ENCODE assay signal across 8 mouse cellular contexts in the genomic region with DNA sequence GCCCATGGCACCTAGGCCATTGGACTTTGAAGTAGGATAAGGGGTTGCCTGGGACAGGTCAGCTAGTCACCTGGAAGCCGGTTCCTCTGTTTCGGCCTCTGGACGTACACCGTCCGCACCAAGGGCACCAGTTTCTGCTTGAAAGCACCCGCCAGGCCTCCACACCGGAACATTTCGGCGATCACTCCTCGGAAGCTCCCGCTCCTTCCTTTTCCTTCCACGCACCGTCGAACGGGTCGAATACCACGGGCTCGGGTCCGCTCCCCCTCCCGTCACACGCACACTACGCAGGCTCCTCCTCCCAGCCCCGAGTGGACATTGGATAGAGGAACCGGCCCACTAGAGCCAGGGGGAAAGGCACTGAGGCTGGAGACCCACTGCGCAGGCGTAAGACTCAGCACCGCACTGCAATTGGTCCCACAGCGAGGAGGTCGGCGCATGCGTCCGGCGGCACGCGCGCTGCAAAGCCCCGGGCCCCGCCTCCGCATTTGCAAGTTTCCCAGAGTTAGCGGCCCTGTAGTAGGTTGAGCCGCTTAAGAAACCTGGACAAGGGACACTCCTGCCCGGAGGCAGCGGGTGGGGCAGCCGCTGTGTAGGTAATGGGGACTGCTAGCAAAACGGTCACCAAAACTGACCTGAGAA. TPM values are rescaled to one million over a fixed set of nuclear protein-coding genes. Genes with fewer than 3 reads are reported as not detected.
A peak's percentile ranks its signal among the peaks of the same experiment; 100 is the strongest.
DNase-seq lines count a peak whose midpoint lies in the region; ATAC-seq and TF ChIP-seq lines count a peak whose summit lies in the region.

A gene (minus strand): TSS at position 398 of the 642 bp plus-strand sequence.

- H3K9me3 ChIP-seq in MEL (replicated peaks; ENCODE audit: insufficient read depth, low read length), result no peaks in the 10 kb centered on the region
- no peaks in the 10 kb centered on the region for H3K9me3 ChIP-seq in forebrain, postnatal 0 days (ENCODE audit: low read length)
- no peaks in the 10 kb centered on the region for H3K9me3 ChIP-seq in lung, embryonic 15.5 days

- peak; percentile 93 for ATAC-seq in forebrain, postnatal 0 days
- peak; percentile 99 for ATAC-seq in lung, embryonic 15.5 days (ENCODE audit: borderline replicate concordance, extremely low read depth, low FRiP score, low TSS enrichment)

- WGBS in cerebellum, adult 2 months, result 8% methylated on average over 45 of the region's 45 CpGs
- WGBS in forebrain, postnatal 0 days, result 28% methylated on average over 45 of the region's 45 CpGs
- 21% methylated on average over 44 of the region's 45 CpGs for WGBS in lung, embryonic 15.5 days

- H3K36me3 ChIP-seq in MEL (ENCODE audit: control insufficient read depth in 1 of 2, insufficient read depth in 2 of 2, low read length in 2 of 2), result peaks cover 0 to 10% of the 10 kb centered on the region in 2 experiments; a peak in 2 of 4 replicates
- no peaks in the 10 kb centered on the region for H3K36me3 ChIP-seq in forebrain, postnatal 0 days (ENCODE audit: insufficient read depth)
- no peaks in the 10 kb centered on the region for H3K36me3 ChIP-seq in lung, embryonic 15.5 days

- peak within 1 kb of the TSS; percentile 96 for H3K9ac ChIP-seq in MEL (ENCODE audit: control insufficient read depth, low read depth, low read length, poor library complexity, severe bottlenecking)
- peak within 1 kb of the TSS; percentile 51 for H3K9ac ChIP-seq in forebrain, postnatal 0 days
- peak within 1 kb of the TSS; percentile 64 for H3K9ac ChIP-seq in lung, embryonic 15.5 days

- no peak for TF ChIP-seq RAD21 in MEL (IDR thresholded peaks at IDR 0.05; ENCODE audit: low read depth, low read length)

- H3K27ac ChIP-seq in MEL (ENCODE audit: control insufficient read depth, low read depth, low read length), result peak within 1 kb of the TSS; percentile 90
- peak within 1 kb of the TSS; percentile 34; the same call in 1 of the 2 replicates for H3K27ac ChIP-seq in cerebellum, adult 2 months (ENCODE audit: insufficient read depth, low read length)
- 0 out of 2 replicates have a peak within 1 kb of the TSS, but pooled peaks have one; percentile 29 for H3K27ac ChIP-seq in forebrain, postnatal 0 days (ENCODE audit: low read depth, low read length)
- H3K27ac ChIP-seq in lung, embryonic 15.5 days, result no peak within 1 kb of the TSS

- peaks cover 16% of the 10 kb centered on the region for H3K79me2 ChIP-seq in MEL (ENCODE audit: control insufficient read depth, insufficient read depth, low read length, poor library complexity)

- peak; percentile 95 for DNase-seq in MEL (ENCODE audit: low read depth, low spot score)
- DNase-seq in cerebellum, adult 2 months, result peak; percentile 89 to 94
- peak; percentile 91 for DNase-seq in forebrain, postnatal 0 days
- peak; percentile 93 for DNase-seq in heart, postnatal 4 days
- DNase-seq in layer of hippocampus, adult 8-10 months (ENCODE audit: low spot score in 2 of 2), result peak; percentile 87 to 90
- peak; percentile 94 for DNase-seq in ovary, adult 18-20 months (ENCODE audit: low spot score)
- DNase-seq in thymus, postnatal 0 days (ENCODE audit: low spot score), result peak; percentile 87

- TF ChIP-seq EP300 in MEL (IDR thresholded peaks at IDR 0.05; ENCODE audit: low read depth in 1 of 2, low read length in 2 of 2), result no peak

- H3K4me2 ChIP-seq in forebrain, postnatal 0 days (ENCODE audit: low read depth), result peak within 1 kb of the TSS; percentile 57
- peak within 1 kb of the TSS; percentile 54 for H3K4me2 ChIP-seq in lung, embryonic 15.5 days

- H3K27me3 ChIP-seq in MEL (ENCODE audit: control insufficient read depth in 1 of 2, insufficient read depth in 2 of 2, low read length in 2 of 2), result no peaks in the 10 kb centered on the region
- no peaks in the 10 kb centered on the region for H3K27me3 ChIP-seq in cerebellum, adult 2 months (ENCODE audit: control insufficient read depth, insufficient read depth, low read length)
- H3K27me3 ChIP-seq in forebrain, postnatal 0 days (ENCODE audit: insufficient read depth, low read length), result no peaks in the 10 kb centered on the region
- no peaks in the 10 kb centered on the region for H3K27me3 ChIP-seq in lung, embryonic 15.5 days

- H3K4me3 ChIP-seq in MEL (ENCODE audit: control insufficient read depth in 1 of 2, insufficient read depth in 1 of 2, low read depth in 2 of 2, low read length in 2 of 2), result peak within 1 kb of the TSS; percentile 85 to 96
- H3K4me3 ChIP-seq in cerebellum, adult 2 months (replicated peaks; ENCODE audit: insufficient read depth, low read depth, low read length), result peak within 1 kb of the TSS; percentile 93
- peak within 1 kb of the TSS; percentile 49 for H3K4me3 ChIP-seq in forebrain, postnatal 0 days (ENCODE audit: low read depth, low read length)
- H3K4me3 ChIP-seq in lung, embryonic 15.5 days, result peak within 1 kb of the TSS; percentile 60

- no peak for TF ChIP-seq CTCF in MEL (IDR thresholded peaks at IDR 0.05 in 2 of 3, conservative IDR thresholded peaks at IDR 0.05 in 1 of 3; ENCODE audit: control insufficient read depth in 1 of 3, insufficient read depth in 1 of 3, low read depth in 2 of 3, low read length in 3 of 3, poor library complexity in 1 of 3, severe bottlenecking in 1 of 3)
- no peak for TF ChIP-seq CTCF in cerebellum, adult 2 months (IDR thresholded peaks at IDR 0.05; ENCODE audit: borderline replicate concordance, insufficient read depth, low read depth, low read length)
- TF ChIP-seq CTCF in forebrain, postnatal 0 days (IDR thresholded peaks at IDR 0.05; ENCODE audit: low read depth), result no peak

- TF ChIP-seq POLR2A in MEL (IDR thresholded peaks at IDR 0.05; ENCODE audit: control insufficient read depth in 1 of 2, insufficient read depth in 1 of 2, low read depth in 1 of 2, low read length in 2 of 2, poor library complexity in 1 of 2), result peak; percentile 61 to 66
- peak; percentile 56 for TF ChIP-seq POLR2A in cerebellum, adult 2 months (IDR thresholded peaks at IDR 0.05; ENCODE audit: borderline replicate concordance, insufficient read depth, low read length)

- peaks cover 5 to 6% of the 10 kb centered on the region in 2 experiments; a peak in 3 of 4 replicates for H3K4me1 ChIP-seq in MEL (ENCODE audit: control insufficient read depth in 1 of 2, insufficient read depth in 2 of 2, low read length in 2 of 2)
- H3K4me1 ChIP-seq in cerebellum, adult 2 months (ENCODE audit: control insufficient read depth, insufficient read depth, low read length), result peaks cover 2% of the 10 kb centered on the region; the same call in 1 of the 2 replicates
- H3K4me1 ChIP-seq in forebrain, postnatal 0 days (ENCODE audit: insufficient read depth), result no peaks in the 10 kb centered on the region
- 0 out of 2 replicates have a peak, but pooled peaks cover 2% of the 10 kb centered on the region for H3K4me1 ChIP-seq in lung, embryonic 15.5 days

TF ChIP-seq in MEL, 35 proteins besides CTCF, POLR2A, EP300 and RAD21:
- 0 out of 2 replicates have a peak, but pooled peaks have one; percentile 12 for TF ChIP-seq MYC (IDR thresholded peaks at IDR 0.05; ENCODE audit: low read depth, low read length)
- TF ChIP-seq NRF1 (IDR thresholded peaks at IDR 0.05; ENCODE audit: insufficient read depth, low read depth, low read length, poor library complexity, severe bottlenecking), result peak; percentile 98
- peak; percentile 79 for TF ChIP-seq HCFC1 (IDR thresholded peaks at IDR 0.05; ENCODE audit: low read depth, low read length)
- peak; percentile 36; the same call in 1 of the 2 replicates for TF ChIP-seq ZMIZ1 (IDR thresholded peaks at IDR 0.05; ENCODE audit: low read depth, low read length)
- no peak for TF ChIP-seq ELF1 (IDR thresholded peaks at IDR 0.05; ENCODE audit: low read depth, low read length)
- no peak for TF ChIP-seq MYB (IDR thresholded peaks at IDR 0.05; ENCODE audit: low read depth, low read length)
- TF ChIP-seq ZNF384 (IDR thresholded peaks at IDR 0.05; ENCODE audit: low read depth, low read length), result no peak
- TF ChIP-seq POLR2AphosphoS2 (IDR thresholded peaks at IDR 0.05; ENCODE audit: low read length), result no peak
- peak; percentile 33; the same call in 1 of the 2 replicates for TF ChIP-seq TBP (IDR thresholded peaks at IDR 0.05; ENCODE audit: low read depth, low read length)
- TF ChIP-seq SMC3 (IDR thresholded peaks at IDR 0.05; ENCODE audit: low read depth, low read length), result no peak
- TF ChIP-seq NELFE (IDR thresholded peaks at IDR 0.05; ENCODE audit: low read depth, low read length), result peak; percentile 55
- TF ChIP-seq MXI1 (IDR thresholded peaks at IDR 0.05; ENCODE audit: low read depth, low read length), result peak; percentile 9; the same call in 1 of the 2 replicates

RNA-seq across cellular contexts. Expression of the gene that starts here (rescaled TPM):
- 69.1 and 76.1 TPM in 2 replicates for total RNA-seq in MEL (2012; rRNA removed)
- 10 to 100 TPM in 1 of 2 experiments, not detected in 1; 99.1 TPM for polyA plus RNA-seq in MEL (2012; ENCODE audit: insufficient read depth in 1 of 2, insufficient read length in 2 of 2, low read depth in 1 of 2, low replicate concordance in 2 of 2, missing spikeins in 1 of 2)
- 36.7 and 40.0 TPM in 2 replicates for polyA plus RNA-seq in cerebellum, adult 2 months (2012; rRNA removed)
- total RNA-seq in forebrain, postnatal 0 days (2014; rRNA removed), result 13.9 and 15.5 TPM in 2 replicates
- 28.0 and 28.2 TPM in 2 replicates for polyA plus RNA-seq in forebrain, postnatal 0 days (2015; fragmentation: Nextera tagmentation; extraction: Ambion mirVana)
- total RNA-seq in heart, postnatal 4 days (2021), result 10 to 100 TPM; 97.9 TPM
- 10 to 100 TPM; 24.5 to 30.3 (median 26.9) TPM for total RNA-seq in layer of hippocampus, adult 8-10 months (2022)
- polyA plus RNA-seq in lung, embryonic 15.5 days (2015; fragmentation: Nextera tagmentation; extraction: Ambion mirVana), result 64.5 and 66.2 TPM in 2 replicates
- polyA plus RNA-seq in thymus, postnatal 0 days (2015; fragmentation: Nextera tagmentation; extraction: Ambion mirVana), result 53.4 and 53.8 TPM in 2 replicates
